Mouse (Mus musculus) liver, adult 2 months (tissue): ENCODE results near the gene Pole.

Experiments
- CTCF ChIP-seq: fragments of 200-500 bp; IDR thresholded peaks from 2 replicates; pipeline ENCODE4 v1.5.1; 2011; ENCODE audit warnings: low read depth, low read length, control low read depth
- POLR2A ChIP-seq: fragments of 200-500 bp; IDR thresholded peaks from 2 replicates; pipeline ENCODE4 v1.6.1; 2011; ENCODE audit warnings: low read length, control low read depth; ENCODE audit not compliant: insufficient read depth; ENCODE audit errors: extremely low read depth

- no peak for TF ChIP-seq POLR2A
- no peak for TF ChIP-seq CTCF
These were observed 59.4 kb downstream of the Pole start for GRCm38 (mm10) chr5:110345553-110345952.
